Mouse (Mus musculus) CH12.LX (cell line): Measurements from ENCODE around the gene Trim46. TPM values are rescaled to one million over a fixed set of nuclear protein-coding genes. Genes with fewer than 3 reads are reported as not detected.
A peak's percentile ranks its signal among the peaks of the same experiment; 100 is the strongest.

Experiments
- DNase-seq: peaks from one replicate; pipeline ENCODE4 v3.0.0-alpha.2; 2013; ENCODE audit errors: extremely low read depth
- H3K27ac ChIP-seq: 2 replicates; pipeline ENCODE4 v1.5.1; 2012; ENCODE audit warnings: low read depth, mild to moderate bottlenecking, control low read depth, moderate library complexity; ENCODE audit not compliant: insufficient read depth
- H3K27me3 ChIP-seq: replicated peaks from 2 replicates; pipeline ENCODE3; 2012; ENCODE audit warnings: inconsistent platforms
- H3K36me3 ChIP-seq, 2 experiments: replicated peaks in 1 of 2; 2 replicates each; pipeline versions ENCODE3 to v1.6.1; 2012; ENCODE audit warnings: inconsistent platforms in 1 of 2, low read length in 1 of 2, mild to moderate bottlenecking in 1 of 2, mixed read lengths in 1 of 2, moderate library complexity in 1 of 2; ENCODE audit not compliant: control insufficient read depth in 1 of 2, insufficient read depth in 1 of 2
- H3K4me1 ChIP-seq, 2 experiments: 2 replicates each; pipeline ENCODE4 v1.6.1; 2012; ENCODE audit warnings: inconsistent platforms in 1 of 2, moderate library complexity in 1 of 2; ENCODE audit not compliant: insufficient read depth in 2 of 2, control insufficient read depth in 1 of 2
- H3K4me2 ChIP-seq: 2 replicates; pipeline ENCODE4 v1.6.1; 2012; ENCODE audit warnings: low read depth, mild to moderate bottlenecking, control low read depth; ENCODE audit not compliant: poor library complexity, insufficient read depth, severe bottlenecking
- H3K4me3 ChIP-seq, 3 experiments: fragments of 150-350 bp in 1 of 3; sonication (generic) in 1 of 3; replicated peaks in 1 of 3; 2 replicates each; pipeline versions ENCODE3 to v1.5.1; 2011 to 2012; ENCODE audit warnings: low read depth in 2 of 3, low read length in 2 of 3, mild to moderate bottlenecking in 2 of 3, moderate library complexity in 2 of 3, control low read depth in 1 of 3, improper control_type of control experiment in 1 of 3, inconsistent platforms in 1 of 3, mixed read lengths in 1 of 3; ENCODE audit not compliant: poor library complexity in 1 of 3
- H3K79me2 ChIP-seq: replicated peaks from 2 replicates; pipeline ENCODE4 v1.6.1; 2012; ENCODE audit warnings: mild to moderate bottlenecking, moderate library complexity; ENCODE audit not compliant: control insufficient read depth, poor library complexity, insufficient read depth, severe bottlenecking; ENCODE audit errors: extremely low read depth
- H3K9ac ChIP-seq: 2 replicates; pipeline ENCODE4 v1.6.1; 2012; ENCODE audit warnings: low read depth, mild to moderate bottlenecking, control low read depth, moderate library complexity; ENCODE audit not compliant: insufficient read depth
- H3K9me3 ChIP-seq: replicated peaks from 2 replicates; pipeline ENCODE3; 2012; ENCODE audit warnings: low read length, inconsistent platforms, mixed read lengths
- CHD1 ChIP-seq: IDR thresholded peaks from 2 replicates; pipeline ENCODE4 v1.6.1; 2012; ENCODE audit warnings: low read depth, low read length, improper control_type of control experiment, inconsistent platforms
- CTCF ChIP-seq, 2 experiments: IDR thresholded peaks in 1 of 2; conservative IDR thresholded peaks in 1 of 2; 2 replicates each; pipeline ENCODE4 v1.5.1; 2011 to 2012; ENCODE audit warnings: low read depth in 2 of 2, low read length in 2 of 2, improper control_type of control experiment in 1 of 2, inconsistent platforms in 1 of 2, mild to moderate bottlenecking in 1 of 2, moderate library complexity in 1 of 2
- E2F4 ChIP-seq: IDR thresholded peaks from 2 replicates; pipeline ENCODE4 v1.6.1; 2011; ENCODE audit warnings: low read depth, low read length, improper control_type of control experiment; ENCODE audit not compliant: insufficient replicate concordance
- ELF1 ChIP-seq: IDR thresholded peaks from 2 replicates; pipeline ENCODE4 v1.6.1; 2014; ENCODE audit warnings: low read depth, mild to moderate bottlenecking, inconsistent platforms, low read length, improper control_type of control experiment
- GABPA ChIP-seq: IDR thresholded peaks from 2 replicates; pipeline ENCODE4 v1.6.1; 2012; ENCODE audit warnings: low read depth, low read length, improper control_type of control experiment, inconsistent platforms; ENCODE audit not compliant: insufficient replicate concordance
- IRF4 ChIP-seq: IDR thresholded peaks from 2 replicates; pipeline ENCODE4 v1.6.1; 2014; ENCODE audit warnings: low read depth, mild to moderate bottlenecking, inconsistent platforms, low read length, improper control_type of control experiment
- JUND ChIP-seq: conservative IDR thresholded peaks from 2 replicates; pipeline ENCODE4 v1.6.1; 2011; ENCODE audit warnings: low read depth, low read length, improper control_type of control experiment
- KAT2A ChIP-seq: IDR thresholded peaks from 2 replicates; pipeline ENCODE4 v1.6.1; 2012; ENCODE audit warnings: low read length, improper control_type of control experiment, inconsistent platforms; ENCODE audit not compliant: insufficient replicate concordance
- MAFK ChIP-seq: IDR thresholded peaks from 2 replicates; pipeline ENCODE4 v1.6.1; 2011; ENCODE audit warnings: low read length, improper control_type of control experiment; ENCODE audit not compliant: insufficient replicate concordance
- MEF2A ChIP-seq: IDR thresholded peaks from 2 replicates; pipeline ENCODE4 v1.6.1; 2014; ENCODE audit warnings: low read depth, mild to moderate bottlenecking, inconsistent platforms, low read length, improper control_type of control experiment, borderline replicate concordance
- MXI1 ChIP-seq: IDR thresholded peaks from 2 replicates; pipeline ENCODE4 v1.6.1; 2011; ENCODE audit warnings: mild to moderate bottlenecking, low read depth, low read length, improper control_type of control experiment
- PAX5 ChIP-seq: IDR thresholded peaks from 2 replicates; pipeline ENCODE4 v1.6.1; 2012; ENCODE audit warnings: low read length, inconsistent platforms, mixed read lengths
- POLR2A ChIP-seq: IDR thresholded peaks from 2 replicates; pipeline ENCODE4 v1.6.1; 2011; ENCODE audit warnings: low read depth, mild to moderate bottlenecking, improper control_type of control experiment, low read length
- TCF12 ChIP-seq: IDR thresholded peaks from 2 replicates; pipeline ENCODE4 v1.6.1; 2014; ENCODE audit warnings: low read depth, mild to moderate bottlenecking, inconsistent platforms, low read length, improper control_type of control experiment
- UBTF ChIP-seq: IDR thresholded peaks from 2 replicates; pipeline ENCODE4 v1.6.1; 2012; ENCODE audit warnings: low read depth, mild to moderate bottlenecking, inconsistent platforms, low read length, improper control_type of control experiment, moderate library complexity
- ZC3H11A ChIP-seq: IDR thresholded peaks from 2 replicates; pipeline ENCODE4 v1.6.1; 2012; ENCODE audit warnings: low read depth, mild to moderate bottlenecking, inconsistent platforms, low read length, improper control_type of control experiment
- ZKSCAN1 ChIP-seq: IDR thresholded peaks from 2 replicates; pipeline ENCODE4 v1.6.1; 2012; ENCODE audit warnings: low read depth, inconsistent platforms, low read length, improper control_type of control experiment, borderline replicate concordance
- ZMIZ1 ChIP-seq: IDR thresholded peaks from 2 replicates; pipeline ENCODE4 v1.6.1; 2012; ENCODE audit warnings: low read depth, mild to moderate bottlenecking, inconsistent platforms, low read length, improper control_type of control experiment
- ZNF384 ChIP-seq: IDR thresholded peaks from 2 replicates; pipeline ENCODE4 v1.6.1; 2012; ENCODE audit warnings: low read depth, low read length, improper control_type of control experiment, inconsistent platforms
- dilution Hi-C: fragments of 300-500 bp; cut with MboI; formaldehyde crosslinking; loops from 2 replicates; pipeline ENCODE4 v1.14.3; 2020; ENCODE audit warnings: low sequenced_read_pairs; ENCODE audit not compliant: extremely low pct_unique_long_range_greater_than_20kb, extremely low pct_ligation_motif_present
- in situ Hi-C: fragments of 300-500 bp; cut with MboI; formaldehyde crosslinking; loops from 3 replicates; pipeline ENCODE4 v1.14.3; 2019; ENCODE audit warnings: low sequenced_read_pairs, low pct_ligation_motif_present, low pct_unique_long_range_greater_than_20kb, mixed read lengths
- polyA plus RNA-seq: library from polyadenylated mRNA; unstranded; fragments of >175 nt; gene quantifications from 2 replicates; pipeline ENCODE4 v1.2.1, GENCODE M21; 2012; ENCODE audit warnings: low read depth; ENCODE audit not compliant: insufficient read length
- total RNA-seq, 2 experiments: library from RNA; depleted of rRNA; stranded (reverse); fragments of 300-350 nt in 1 of 2; fragments of >200 nt in 1 of 2; gene quantifications; 2 replicates each; pipeline ENCODE4 v1.2.3; 2012 to 2014

Trim46 gene
- total and polyA plus RNA-seq, 3 experiments = 0.36 to 1.9 (median 1.4) TPM

DNA sequence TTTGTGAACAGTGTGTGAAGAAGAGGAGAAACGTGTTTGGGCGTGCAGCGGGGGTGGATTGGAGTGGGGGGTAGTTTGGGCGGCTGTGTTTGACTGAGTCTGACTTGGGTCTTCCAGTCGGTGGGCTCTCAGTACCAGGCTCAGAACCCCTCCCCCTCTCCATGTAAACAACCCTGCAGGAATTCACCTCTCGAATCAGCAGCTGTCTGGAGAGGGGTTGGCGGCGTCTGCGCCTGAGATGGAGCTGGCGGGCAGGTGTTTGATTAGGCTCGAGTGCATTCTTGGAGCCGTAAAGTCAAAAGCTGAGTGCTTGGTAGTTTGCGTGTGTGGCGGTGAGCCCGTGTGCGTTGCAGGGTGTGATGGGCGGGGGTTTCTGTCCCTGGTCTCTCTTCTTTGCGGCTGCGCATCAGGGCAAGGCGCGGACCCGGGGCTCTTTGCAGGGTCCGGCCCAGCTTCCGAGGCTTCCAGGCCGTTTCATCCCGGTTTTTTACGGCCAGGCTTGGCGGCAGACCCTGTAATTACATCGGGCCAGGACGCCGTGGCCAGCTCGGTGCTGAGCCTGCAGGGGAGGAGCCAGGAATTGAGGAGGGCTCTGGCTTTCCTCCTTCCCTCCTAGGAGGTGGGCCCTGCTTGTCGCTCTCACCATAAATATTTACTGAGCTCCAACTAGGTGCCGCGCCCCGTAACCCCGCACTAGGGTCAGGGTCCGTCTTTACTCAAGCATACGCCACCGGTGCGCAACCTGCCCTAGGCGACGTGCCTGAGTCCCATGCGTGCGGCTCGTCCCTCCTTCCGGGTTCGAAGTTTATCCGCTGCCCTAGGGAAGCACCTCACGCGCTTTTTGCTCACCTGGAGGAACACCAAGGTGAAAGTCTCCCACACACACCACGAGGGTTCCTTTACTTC lies 34.8 kb upstream of the Trim46 start, which contains the start of gene Efna1:
Gene Efna1, minus strand, starts transcription at position 537 of the 906 bp plus-strand sequence.
- H3K4me1 ChIP-seq = peaks cover 20 to 38% of the 10 kb centered on the region in 2 experiments
- no peak for TF ChIP-seq E2F4
- no peak for TF ChIP-seq MXI1
- TF ChIP-seq ZC3H11A = no peak
- TF ChIP-seq CHD1 = no peak
- TF ChIP-seq ELF1 = no peak
- no peak within 1 kb of the TSS for H3K4me3 ChIP-seq
- peak within 1 kb of the TSS; percentile 66; the same call in 1 of the 2 replicates for H3K9ac ChIP-seq
- dilution Hi-C loops (no loop called here), in situ Hi-C loops (no loop called here)
- DNase-seq = no peak
- H3K4me2 ChIP-seq = peak within 1 kb of the TSS; percentile 68
- no peaks in the 10 kb centered on the region for H3K79me2 ChIP-seq
- H3K36me3 ChIP-seq = no peaks in the 10 kb centered on the region
- no peak within 1 kb of the TSS for H3K27ac ChIP-seq
- peaks cover 7% of the 10 kb centered on the region for H3K27me3 ChIP-seq
- no peaks in the 10 kb centered on the region for H3K9me3 ChIP-seq

DNA sequence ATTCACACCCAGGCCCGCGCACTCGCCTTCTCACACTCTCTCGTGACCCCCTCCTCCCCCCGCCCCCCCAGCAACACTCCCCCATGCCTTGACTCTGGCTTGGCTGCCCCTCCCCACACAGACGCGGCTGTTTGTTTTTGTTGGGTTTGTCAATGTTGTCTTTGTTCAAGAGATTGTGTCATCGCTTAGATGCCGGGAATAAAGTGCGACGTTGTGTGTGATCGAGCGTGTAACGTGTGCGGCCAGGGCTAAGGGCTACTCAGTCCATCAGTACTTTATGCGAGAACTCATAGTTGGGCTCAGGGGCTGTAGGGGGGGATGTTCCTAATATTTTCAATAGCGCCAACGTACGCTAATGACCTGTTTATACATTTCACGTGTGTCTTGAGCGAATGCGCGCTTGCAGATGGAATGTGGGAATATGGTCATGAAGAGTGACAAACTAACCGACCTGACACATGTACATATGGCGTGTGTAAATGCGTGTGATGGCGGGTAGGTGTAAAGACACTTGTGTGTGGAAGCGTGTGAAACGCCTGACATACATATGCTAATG lies 34.0 kb upstream of the Trim46 start:
- in situ Hi-C loops = no loop called here
- H3K4me3 ChIP-seq = peak overlapping the region; percentile 51 to 54 (median 51)
- H3K27me3 ChIP-seq = peaks cover 7% of the 10 kb centered on the region

More for the DNA sequence above, 34.0 kb upstream of the Trim46 start:
- no peak for TF ChIP-seq ELF1
- no peak for TF ChIP-seq KAT2A
- no peak for TF ChIP-seq ZC3H11A
- no peak for TF ChIP-seq MXI1
- TF ChIP-seq CTCF (conservative IDR thresholded peaks at IDR 0.05 in 1 of 2, IDR thresholded peaks at IDR 0.05 in 1 of 2; ENCODE audit: low read depth in 2 of 2, low read length in 2 of 2) = no peak
- TF ChIP-seq UBTF = no peak
- no peak for TF ChIP-seq ZKSCAN1
- TF ChIP-seq ZMIZ1 = no peak
- no peak for TF ChIP-seq JUND
- no peak for TF ChIP-seq TCF12
- TF ChIP-seq POLR2A = no peak
- TF ChIP-seq GABPA = no peak
- TF ChIP-seq PAX5 = no peak
- TF ChIP-seq ZNF384 = no peak
- TF ChIP-seq MEF2A = no peak
- no peak for TF ChIP-seq IRF4
- TF ChIP-seq MAFK = no peak
- dilution Hi-C loops = no loop called here
- Histone ChIP-seq H3K79me2 (no peaks in the 10 kb centered on the region), H3K4me2 (peak overlapping the region; percentile 68), H3K4me1 (peaks cover 13 to 32% of the 10 kb centered on the region in 2 experiments), H3K9ac (peak overlapping the region; percentile 66), H3K27ac (no peak overlapping the region), H3K9me3 (no peaks in the 10 kb centered on the region), H3K36me3 (no peaks in the 10 kb centered on the region)
- DNase-seq = no peak
